Mouse (Mus musculus) brain, embryonic 14.5 days (tissue): ENCODE data around the gene Ube2d3.

ENCODE experiments used
- CTCF ChIP-seq: fragments of 200-500 bp; IDR thresholded peaks from 2 replicates; pipeline ENCODE4 v1.5.1; 2012; ENCODE audit warnings: inconsistent platforms, mild to moderate bottlenecking, moderate library complexity, borderline replicate concordance; ENCODE audit not compliant: insufficient read depth, insufficient read length; ENCODE audit errors: extremely low read depth
- POLR2A ChIP-seq: fragments of 200-500 bp; IDR thresholded peaks from 2 replicates; pipeline ENCODE4 v1.6.1; 2012; ENCODE audit warnings: mild to moderate bottlenecking, inconsistent platforms, borderline replicate concordance; ENCODE audit not compliant: poor library complexity, insufficient read depth, insufficient read length, severe bottlenecking; ENCODE audit errors: extremely low read depth

GRCm38 (mm10) chr3:135420542-135421309 is 17.2 kb upstream of the Ube2d3 start:
- TF ChIP-seq CTCF (no peak), POLR2A (no peak)
